Mouse (Mus musculus): ENCODE results near the gene Bex6.
"Not testable (repeated sequence)": the region's sequence is repeated elsewhere in the genome, so short reads cannot be mapped to it uniquely, and the experiment has no call there.

Gene Bex6

GRCm38 (mm10) chr16:32174340-32175005 lies 5.2 kb upstream of the Bex6 start:
- DNase-seq = no peak

GRCm38 (mm10) chr16:32175029-32175428 lies 4.6 kb upstream of the Bex6 start:
- no peak for DNase-seq

DNA sequence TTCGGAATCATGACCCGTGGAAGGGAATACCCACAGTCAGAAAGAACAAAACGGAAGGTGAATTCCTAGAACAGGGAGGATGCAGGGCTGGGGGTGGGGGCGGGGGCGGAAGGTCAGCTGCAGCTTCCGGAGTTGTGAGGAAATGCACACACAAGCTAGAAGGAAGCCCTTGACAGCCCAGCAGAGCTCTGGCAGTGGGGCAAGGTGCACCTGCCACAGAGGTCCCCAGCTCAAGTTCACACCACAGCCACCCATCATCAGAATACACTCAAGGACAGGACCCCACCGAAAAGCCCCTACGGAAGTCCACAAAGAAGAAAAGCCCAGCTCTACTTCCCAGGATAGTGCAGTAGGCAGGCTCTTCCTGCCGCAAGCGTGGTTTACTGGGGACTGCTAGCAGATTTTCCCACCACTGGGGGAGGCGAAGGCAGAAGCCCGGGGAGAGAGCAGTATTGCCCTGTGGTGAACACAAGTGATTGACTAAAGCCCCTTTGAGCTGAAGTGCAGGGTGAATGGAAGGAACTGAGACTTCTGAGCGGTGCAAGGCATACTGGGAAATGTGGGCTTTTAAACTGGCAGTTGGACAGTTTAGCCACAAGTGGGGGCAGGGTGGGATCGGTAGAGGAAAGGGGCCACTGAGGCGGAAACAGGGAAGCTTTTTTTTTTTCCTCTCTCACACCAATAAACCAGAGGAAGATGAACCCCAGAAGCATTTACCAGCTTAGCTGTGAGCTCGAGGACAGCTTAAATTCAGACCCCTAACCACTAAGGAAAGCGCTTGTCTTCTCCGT lies 2.5 kb upstream of the Bex6 start:
- DNase-seq = no peak

DNA sequence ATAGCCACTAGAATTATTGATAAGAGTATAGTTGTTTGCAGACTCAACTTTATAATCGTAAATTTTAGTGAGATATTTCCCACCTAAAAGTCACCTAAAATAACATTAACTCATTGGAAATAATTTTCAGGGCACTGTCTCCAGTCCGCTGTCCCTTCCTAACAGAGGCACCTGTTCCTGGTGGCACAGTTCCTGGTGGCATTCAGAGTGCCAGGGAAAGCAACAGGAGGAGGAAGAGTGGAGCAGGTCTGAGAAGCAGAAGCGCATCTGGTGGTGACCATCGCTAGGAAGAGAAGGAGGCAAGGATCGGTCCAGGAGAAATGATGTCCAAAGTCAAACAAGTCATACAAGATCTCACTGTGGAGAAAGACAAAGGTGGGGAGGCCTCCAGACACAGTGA lies 6.4 kb downstream of the Bex6 start:
- DNase-seq = no peak

- peak; percentile 27 for DNase-seq
Observed at GRCm38 (mm10) chr16:32189109-32189508, 9.5 kb downstream of the Bex6 start.

DNA sequence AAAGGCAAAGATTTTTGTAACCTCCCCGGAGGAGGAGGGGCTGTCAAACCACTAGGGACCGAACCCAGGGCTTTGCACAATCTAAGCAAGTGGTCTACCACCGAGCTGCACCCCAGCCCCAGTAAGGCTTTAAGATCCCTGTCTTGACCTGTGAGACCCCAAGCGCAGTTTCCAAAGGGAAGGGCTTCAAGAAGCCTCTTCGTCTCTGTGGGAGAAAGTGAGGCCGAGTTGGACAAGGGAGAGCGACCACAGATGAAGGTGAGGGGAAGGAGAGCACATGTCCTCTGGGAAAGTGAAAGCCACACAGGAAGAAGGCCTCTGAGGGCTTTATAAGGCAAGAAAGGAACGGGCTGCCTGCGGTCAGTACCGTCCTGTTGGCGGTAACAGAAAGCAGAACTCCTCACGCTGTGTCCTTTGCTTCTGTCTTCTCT lies 10.4 kb downstream of the Bex6 start:
- no peak for DNase-seq

DNA sequence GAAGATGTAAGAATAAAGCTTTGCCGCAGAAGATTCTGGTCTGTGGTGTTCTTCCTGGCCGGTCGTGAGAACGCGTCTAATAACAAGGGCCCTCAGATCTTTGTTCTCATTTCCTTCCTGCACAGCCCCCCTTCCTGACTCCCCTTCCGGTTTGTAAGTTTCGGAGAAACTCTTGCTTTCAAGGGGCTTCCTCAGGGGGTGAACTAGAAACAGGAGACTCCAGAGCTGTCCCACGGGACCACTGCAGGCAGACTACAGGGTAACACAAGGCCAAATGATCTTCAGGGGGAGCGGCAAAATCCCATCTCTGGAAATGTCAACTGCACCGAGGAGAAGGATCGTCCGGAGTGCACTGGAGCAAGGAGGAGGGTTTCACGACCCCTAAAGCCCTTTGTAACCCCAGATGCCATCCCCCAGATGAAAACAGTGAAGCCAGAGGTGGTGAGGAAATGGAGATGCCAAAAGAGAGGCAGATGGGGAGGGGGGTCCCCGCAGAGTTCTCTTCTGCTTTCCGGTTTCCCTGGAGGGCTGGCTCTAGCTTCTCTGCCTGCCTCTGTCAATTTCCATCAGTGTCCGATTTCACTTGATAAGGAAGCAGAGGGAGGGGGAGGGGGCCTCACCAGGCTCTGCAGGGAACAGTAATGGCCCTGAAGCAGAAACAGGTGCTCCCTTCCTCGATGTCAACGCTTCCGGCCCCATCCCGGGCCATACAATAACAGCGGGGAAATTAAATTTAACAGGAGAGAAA lies 20.8 kb downstream of the Bex6 start:
- no peak for DNase-seq

- no peak for DNase-seq
Observed at GRCm38 (mm10) chr16:32201004-32201325, 21.3 kb downstream of the Bex6 start.

- DNase-seq = peak; percentile 68
Observed at GRCm38 (mm10) chr16:32202681-32203080, 23.1 kb downstream of the Bex6 start.

- DNase-seq = no peak
Observed at GRCm38 (mm10) chr16:32204902-32205301, 25.3 kb downstream of the Bex6 start.

GRCm38 (mm10) chr16:32214156-32214555 lies 34.5 kb downstream of the Bex6 start:
- no peak for DNase-seq

DNA sequence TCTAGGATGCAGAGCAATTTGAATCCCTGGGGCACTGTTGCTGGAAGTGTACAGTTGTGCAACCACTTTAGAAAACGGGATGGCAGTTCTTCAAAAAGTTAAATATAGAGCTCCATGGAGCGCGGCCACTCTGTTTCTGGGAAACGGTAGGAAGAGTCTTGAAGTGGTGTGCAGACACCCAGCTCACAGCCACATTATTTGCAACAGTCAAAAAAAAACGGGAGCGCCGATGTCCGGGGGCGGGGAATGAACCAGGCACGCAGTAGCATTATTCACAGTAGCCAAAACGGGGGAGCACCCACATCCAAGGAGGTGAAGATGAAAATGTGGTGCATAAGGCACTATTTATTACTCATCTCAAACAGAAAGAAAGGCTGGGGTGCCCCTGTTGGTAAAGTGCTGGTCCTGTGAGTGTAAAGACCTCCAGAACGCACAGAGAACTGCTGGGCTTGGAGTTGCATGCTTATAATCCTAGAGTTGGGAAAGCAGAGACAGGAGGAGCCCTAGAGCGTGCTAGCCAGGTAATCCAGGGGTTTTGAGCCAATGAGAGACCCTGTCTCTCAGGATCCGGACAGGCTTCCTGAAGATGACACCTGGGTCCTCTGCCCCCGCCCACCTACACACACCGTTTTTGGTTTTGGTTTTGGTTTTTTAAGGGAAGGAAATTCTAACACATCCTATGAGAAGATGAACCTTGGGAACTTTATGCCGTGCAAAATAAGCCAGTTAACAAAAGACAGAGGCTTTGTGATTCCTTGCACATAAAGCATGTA lies 35.4 kb downstream of the Bex6 start:
- peak; percentile 22 for DNase-seq

DNA sequence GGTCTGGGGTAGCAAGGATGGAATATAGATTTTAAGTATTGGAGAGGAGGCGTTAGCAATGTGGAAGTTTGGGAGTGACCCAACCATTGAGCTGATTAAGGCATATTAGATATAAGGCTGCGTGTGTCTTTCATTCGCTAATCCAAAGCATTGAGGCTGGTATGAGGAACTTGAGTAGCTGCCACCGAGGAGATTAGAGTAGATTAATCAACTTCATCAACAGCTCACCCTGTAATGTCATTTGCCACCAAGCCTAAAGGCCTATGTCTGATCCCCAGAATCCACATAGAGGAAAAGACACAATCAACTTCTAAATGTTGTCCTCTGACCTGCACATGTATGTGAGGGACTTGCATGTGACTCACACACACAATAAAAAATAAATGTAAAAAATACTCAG lies 42.2 kb downstream of the Bex6 start:
- DNase-seq = no peak

GRCm38 (mm10) chr16:32222399-32222798 lies 42.8 kb downstream of the Bex6 start:
- DNase-seq = no peak

DNA sequence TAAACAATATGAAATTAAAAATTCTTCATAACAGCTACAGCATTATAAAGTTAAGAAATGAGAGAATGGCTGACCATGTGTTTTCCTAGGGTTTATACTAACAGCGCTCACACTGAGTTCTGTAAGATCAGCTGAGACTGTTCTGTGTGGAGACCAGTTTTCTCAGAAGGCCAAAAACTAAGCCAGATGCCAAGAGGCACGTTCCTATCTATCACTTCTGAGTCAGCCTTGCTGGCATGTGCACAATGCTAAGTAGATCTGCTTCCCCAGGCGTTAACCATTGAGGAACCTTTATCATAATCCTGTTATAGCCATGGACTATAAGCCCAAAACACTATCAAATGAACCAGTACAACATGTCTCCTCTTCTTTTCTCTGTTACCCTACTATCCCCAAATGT lies 52.4 kb downstream of the Bex6 start:
- not testable (repeated sequence) for DNase-seq

Data from right cerebral cortex, postnatal 14 days (tissue).